Mouse (Mus musculus) stomach, embryonic 16.5 days (tissue): ENCODE data around the gene Tert. TPM values are rescaled to one million over a fixed set of nuclear protein-coding genes. Genes with fewer than 3 reads are reported as not detected.

ENCODE experiments used
- ATAC-seq: fragments of 200-750 bp; cut with Nextera tagmentation; 2 replicates; pipeline ENCODE4 v1.8.0; 2017; ENCODE audit warnings: moderate number of reproducible peaks, moderate TSS enrichment; ENCODE audit not compliant: insufficient read depth, low FRiP score
- H3K27ac ChIP-seq: fragments of 300-500 bp; sonication (generic); 2 replicates; pipeline ENCODE4 v1.5.1; 2014; ENCODE audit warnings: low read length
- H3K27me3 ChIP-seq: fragments of 300-500 bp; sonication (generic); 2 replicates; pipeline ENCODE4 v1.6.1; 2014; ENCODE audit warnings: low read length, control low read depth, mixed read lengths; ENCODE audit not compliant: control insufficient read depth, insufficient read depth
- H3K36me3 ChIP-seq: fragments of 300-500 bp; sonication (generic); 2 replicates; pipeline ENCODE4 v1.6.1; 2014; ENCODE audit warnings: low read length; ENCODE audit not compliant: control insufficient read depth, insufficient read depth
- H3K4me1 ChIP-seq: fragments of 300-500 bp; sonication (generic); 2 replicates; pipeline ENCODE4 v1.6.1; 2014; ENCODE audit warnings: low read length, control low read depth, mixed read lengths; ENCODE audit not compliant: control insufficient read depth, insufficient read depth
- H3K4me2 ChIP-seq: fragments of 300-500 bp; sonication (generic); 2 replicates; pipeline ENCODE4 v1.6.1; 2014; ENCODE audit warnings: low read depth, low read length, mixed read lengths
- H3K4me3 ChIP-seq: fragments of 300-500 bp; sonication (generic); replicated peaks from 2 replicates; pipeline ENCODE4 v1.5.1; 2014; ENCODE audit warnings: mild to moderate bottlenecking, low read length
- H3K9ac ChIP-seq: fragments of 300-500 bp; sonication (generic); 2 replicates; pipeline ENCODE4 v1.6.1; 2014; ENCODE audit warnings: low read length
- H3K9me3 ChIP-seq: fragments of 300-500 bp; sonication (generic); replicated peaks from 2 replicates; pipeline ENCODE4 v1.6.1; 2016; ENCODE audit warnings: low read length, control low read depth; ENCODE audit not compliant: control insufficient read depth
- WGBS: fragments of 180-500 bp; shearing (Covaris S2); extraction: QIAGEN DNeasy Blood & Tissue Kit; methylation state at CpG from one replicate; pipeline ENCODE4 v1.1.7; 2014; 5-methylcytosine and 5-hydroxymethylcytosine counted together
- polyA plus RNA-seq: library from polyadenylated mRNA; unstranded; fragments of >200 nt; fragmentation: Nextera tagmentation; extraction: Ambion mirVana; gene quantifications from 2 replicates; pipeline ENCODE4 v1.2.1, GENCODE M21; 2015

Tert gene
- polyA plus RNA-seq, 1 experiment from 2014 or later: 5.0 TPM

DNA sequence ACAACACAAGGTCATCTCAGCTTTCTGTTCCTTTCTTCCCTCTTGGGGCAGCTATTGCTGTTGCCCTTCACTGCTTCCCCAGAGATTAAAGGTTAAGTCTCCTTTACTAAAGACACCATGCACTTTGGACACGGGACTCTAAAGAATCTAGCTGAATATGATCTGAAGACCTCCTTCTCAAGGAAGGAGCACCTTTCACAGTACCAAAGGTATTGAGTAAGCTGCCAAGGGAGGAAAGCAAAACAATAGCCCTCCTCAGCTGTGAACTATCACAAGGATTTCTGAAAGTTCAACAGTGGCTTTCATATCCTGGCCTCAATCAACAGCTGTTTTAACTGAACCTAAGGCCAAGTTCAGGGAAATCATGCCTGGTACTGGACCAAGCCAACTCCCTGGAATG, 57.7 kb downstream of the Tert start:
- Histone ChIP-seq H3K27ac (no peak overlapping the region), H3K4me1 (no peaks in the 10 kb centered on the region), H3K9me3 (no peaks in the 10 kb centered on the region), H3K4me2 (no peak overlapping the region), H3K4me3 (no peak overlapping the region), H3K27me3 (no peaks in the 10 kb centered on the region), H3K36me3 (no peaks in the 10 kb centered on the region), H3K9ac (no peak overlapping the region)
- no peak for ATAC-seq
- WGBS: 82% methylated on average over 1 of the region's 1 CpGs

DNA sequence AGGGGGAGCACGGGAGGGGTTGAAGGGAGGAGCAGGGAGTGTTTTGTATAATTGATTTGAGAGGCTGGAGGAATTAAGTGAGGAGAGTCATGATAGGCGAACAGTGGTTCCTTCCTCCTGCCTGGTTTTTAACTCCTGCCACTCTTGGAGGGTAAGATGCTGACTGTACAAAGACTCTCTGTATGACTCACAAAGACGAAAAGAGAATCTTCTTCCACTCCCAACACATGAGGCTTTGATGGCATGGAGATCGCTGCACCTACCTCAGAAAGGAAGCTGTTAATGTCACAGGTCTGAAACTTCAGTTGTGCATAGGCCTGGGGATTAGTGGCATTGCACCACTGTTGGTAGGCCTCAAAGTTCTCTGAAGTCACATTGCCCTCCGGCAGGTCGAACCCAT, 58.8 kb downstream of the Tert start:
- no peak overlapping the region for H3K27ac ChIP-seq
- no peaks in the 10 kb centered on the region for H3K4me1 ChIP-seq
- ATAC-seq: no peak
- H3K4me2 ChIP-seq: no peak overlapping the region
- no peak overlapping the region for H3K9ac ChIP-seq
- no peaks in the 10 kb centered on the region for H3K27me3 ChIP-seq
- no peaks in the 10 kb centered on the region for H3K36me3 ChIP-seq
- no peak overlapping the region for H3K4me3 ChIP-seq
- 75% methylated on average over 6 of the region's 6 CpGs for WGBS
- H3K9me3 ChIP-seq: no peaks in the 10 kb centered on the region

DNA sequence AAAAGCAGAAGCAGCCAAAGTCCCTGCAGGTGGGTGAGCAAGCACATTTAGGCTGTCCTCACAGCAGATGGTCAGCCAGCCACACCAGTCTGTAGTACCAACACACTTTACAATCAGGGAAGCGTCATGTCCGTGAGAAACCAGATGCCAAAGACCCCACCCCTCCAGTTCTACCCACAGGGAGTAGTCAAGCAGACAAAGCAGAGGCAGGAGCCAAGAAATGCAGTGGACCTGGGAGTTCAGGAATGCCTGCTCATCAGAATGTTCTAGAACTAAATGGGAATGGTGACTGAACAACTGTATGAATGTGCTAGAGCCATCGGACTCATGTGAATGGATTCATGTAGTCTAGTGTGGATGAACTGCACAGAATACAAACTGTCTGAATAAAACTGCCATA, 60.9 kb downstream of the Tert start:
- H3K9me3 ChIP-seq: no peaks in the 10 kb centered on the region
- no peak overlapping the region for H3K9ac ChIP-seq
- H3K27ac ChIP-seq: no peak overlapping the region
- H3K4me1 ChIP-seq: no peaks in the 10 kb centered on the region
- H3K36me3 ChIP-seq: no peaks in the 10 kb centered on the region
- H3K4me2 ChIP-seq: no peak overlapping the region
- WGBS: 53% methylated on average over 3 of the region's 3 CpGs
- no peaks in the 10 kb centered on the region for H3K27me3 ChIP-seq
- no peak for ATAC-seq
- H3K4me3 ChIP-seq: no peak overlapping the region

DNA sequence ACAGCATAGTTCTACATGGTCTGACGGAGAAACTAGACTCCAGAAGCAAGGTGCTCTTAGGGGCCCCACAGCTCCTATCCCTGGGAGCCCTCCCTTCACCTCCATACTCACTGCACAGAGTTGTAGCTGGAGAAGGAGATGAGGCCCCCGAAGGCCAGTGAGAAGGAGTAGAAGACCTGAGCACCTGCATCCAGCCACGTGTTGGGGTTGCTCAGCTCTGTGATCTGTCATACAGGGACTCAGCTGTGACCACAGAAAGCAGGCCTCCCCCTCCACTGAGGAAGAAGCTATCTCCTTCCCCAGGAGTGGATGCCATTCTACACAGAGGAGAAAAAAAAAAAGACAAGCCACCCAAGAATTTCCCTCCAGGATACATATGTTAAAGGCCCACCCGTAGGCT, 62.2 kb downstream of the Tert start:
- no peak overlapping the region for H3K4me2 ChIP-seq
- no peak overlapping the region for H3K4me3 ChIP-seq
- ATAC-seq: no peak
- H3K4me1 ChIP-seq: no peaks in the 10 kb centered on the region
- no peak overlapping the region for H3K27ac ChIP-seq
- H3K36me3 ChIP-seq: no peaks in the 10 kb centered on the region
- no peak overlapping the region for H3K9ac ChIP-seq
- H3K27me3 ChIP-seq: no peaks in the 10 kb centered on the region
- WGBS: 79% methylated on average over 4 of the region's 4 CpGs
- H3K9me3 ChIP-seq: no peaks in the 10 kb centered on the region

DNA sequence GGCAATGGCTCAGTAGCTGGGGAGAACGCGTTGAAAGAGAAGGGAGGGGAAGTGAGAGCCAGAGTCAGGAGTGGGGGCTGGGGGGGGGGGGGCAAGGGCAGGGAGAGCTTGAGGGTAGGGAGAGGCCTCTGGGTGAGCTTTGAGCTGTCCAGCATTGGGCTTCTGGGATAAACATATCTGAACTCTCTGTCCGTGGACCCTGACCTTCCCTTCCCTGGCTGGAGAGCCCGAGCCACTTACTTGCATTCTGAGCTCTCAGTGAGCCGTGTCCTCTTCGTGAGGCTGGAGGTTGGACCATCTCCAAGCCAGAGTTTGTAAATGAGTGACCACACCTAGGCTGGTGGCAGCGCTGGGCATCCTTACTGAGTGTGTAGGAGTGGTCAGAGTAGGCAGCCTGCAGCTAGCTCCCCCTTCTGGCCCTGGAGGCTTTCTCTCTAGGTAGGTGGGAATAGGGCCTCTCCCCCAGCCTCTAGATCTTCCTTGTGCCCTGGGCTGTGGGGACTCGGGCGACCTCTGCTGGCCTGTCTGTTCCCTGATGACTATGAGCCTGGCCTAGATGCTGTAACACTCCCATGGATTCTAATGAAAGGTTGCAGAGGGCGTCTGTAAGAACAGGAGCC, 65.6 kb downstream of the Tert start:
- no peak overlapping the region for H3K9ac ChIP-seq
- no peaks in the 10 kb centered on the region for H3K27me3 ChIP-seq
- peak; percentile 80; the same call in 1 of the 2 replicates for ATAC-seq
- H3K4me3 ChIP-seq: no peak overlapping the region
- 24% methylated on average over 10 of the region's 10 CpGs for WGBS
- H3K4me2 ChIP-seq: no peak overlapping the region
- H3K4me1 ChIP-seq: no peaks in the 10 kb centered on the region
- H3K27ac ChIP-seq: no peak overlapping the region
- no peaks in the 10 kb centered on the region for H3K9me3 ChIP-seq
- H3K36me3 ChIP-seq: no peaks in the 10 kb centered on the region

DNA sequence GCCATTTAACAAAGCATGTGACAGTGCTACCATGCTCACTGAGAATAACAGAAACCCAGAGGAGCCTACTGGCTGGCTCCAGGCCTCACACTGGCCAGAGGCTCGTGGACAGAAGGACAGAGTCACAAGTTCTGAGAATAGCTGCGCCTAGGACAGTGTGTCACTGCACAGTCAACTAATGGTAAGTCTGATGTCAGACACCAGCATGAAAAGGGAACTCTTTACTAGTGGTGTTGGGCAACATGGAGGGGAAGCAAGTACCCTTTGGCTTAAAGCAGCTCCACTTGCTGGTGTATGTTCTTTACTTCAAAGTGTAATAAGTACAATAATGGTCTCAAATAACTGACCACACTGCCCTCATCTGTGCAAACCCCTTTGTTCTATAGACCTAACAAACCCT, 66.6 kb downstream of the Tert start:
- Histone ChIP-seq H3K27me3 (no peaks in the 10 kb centered on the region), H3K9me3 (no peaks in the 10 kb centered on the region), H3K4me2 (no peak overlapping the region), H3K9ac (no peak overlapping the region), H3K4me1 (no peaks in the 10 kb centered on the region), H3K36me3 (no peaks in the 10 kb centered on the region), H3K4me3 (no peak overlapping the region), H3K27ac (no peak overlapping the region)
- no peak for ATAC-seq
- 70% methylated on average over 2 of the region's 2 CpGs for WGBS

DNA sequence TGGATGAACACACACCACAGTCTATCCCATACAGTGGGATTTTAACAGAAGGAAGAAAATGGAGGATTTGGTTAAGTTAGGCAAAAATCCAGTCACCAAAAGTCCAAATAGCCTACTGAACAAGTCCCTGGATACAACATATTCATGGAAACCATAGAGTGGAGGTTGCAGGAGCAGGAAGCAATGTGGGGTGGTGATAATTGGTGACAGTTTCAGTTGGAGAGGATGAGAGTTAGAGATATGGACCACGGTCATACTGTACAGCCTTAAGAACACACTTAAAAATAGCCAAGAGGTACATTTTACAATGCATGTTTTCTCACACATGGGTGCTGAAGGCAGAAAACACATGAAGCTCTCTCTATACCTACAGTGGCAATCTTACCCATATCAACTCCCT, 68.3 kb downstream of the Tert start:
- Histone ChIP-seq H3K9me3 (no peaks in the 10 kb centered on the region), H3K9ac (no peak overlapping the region), H3K4me1 (no peaks in the 10 kb centered on the region), H3K36me3 (no peaks in the 10 kb centered on the region), H3K4me3 (no peak overlapping the region), H3K27me3 (no peaks in the 10 kb centered on the region), H3K4me2 (no peak overlapping the region), H3K27ac (no peak overlapping the region)
- no peak for ATAC-seq
- 79% methylated on average over 1 of the region's 1 CpGs for WGBS

DNA sequence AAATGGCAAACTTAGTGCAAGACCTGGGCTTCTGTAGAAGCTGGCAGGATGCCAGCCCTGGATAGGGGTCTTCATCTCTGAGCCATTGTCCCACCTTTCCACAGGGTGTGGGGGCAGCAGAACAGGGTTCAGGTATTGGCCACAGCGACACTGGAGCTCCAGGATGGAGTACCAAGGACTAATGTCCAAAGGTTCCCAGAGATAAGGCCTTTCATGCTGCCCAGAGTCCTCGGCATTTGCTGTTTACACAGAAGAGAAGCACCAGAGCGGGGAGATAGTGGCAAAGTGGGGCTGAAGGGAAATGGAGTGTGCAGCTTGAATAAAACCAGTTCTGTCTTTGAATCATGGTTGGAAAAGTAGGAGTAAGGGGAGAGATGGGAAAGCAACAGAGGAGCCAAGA, 69.8 kb downstream of the Tert start:
- H3K9ac ChIP-seq: no peak overlapping the region
- no peaks in the 10 kb centered on the region for H3K27me3 ChIP-seq
- H3K4me3 ChIP-seq: no peak overlapping the region
- no peak overlapping the region for H3K4me2 ChIP-seq
- no peaks in the 10 kb centered on the region for H3K9me3 ChIP-seq
- H3K4me1 ChIP-seq: no peaks in the 10 kb centered on the region
- no peak overlapping the region for H3K27ac ChIP-seq
- no peak for ATAC-seq
- 42% methylated on average over 3 of the region's 3 CpGs for WGBS
- H3K36me3 ChIP-seq: no peaks in the 10 kb centered on the region
